Mouse (Mus musculus): Measurements from ENCODE around the gene Flot1.

The Flot1 gene

GRCm38 (mm10) chr17:35822964-35823937, at the start of gene Flot1:
Gene Flot1, plus strand, starts transcription at chr17:35823230.
- peak; percentile 84 to 85 for DNase-seq

- peak; percentile 95 to 97 for DNase-seq
These were observed 46.0 kb upstream of the Flot1 start for GRCm38 (mm10) chr17:35776811-35777609.

GRCm38 (mm10) chr17:35778965-35779364, 44.1 kb upstream of the Flot1 start:
- DNase-seq = no peak

GRCm38 (mm10) chr17:35779466-35780205, 43.4 kb upstream of the Flot1 start:
- peak; percentile 46 to 59 for DNase-seq

GRCm38 (mm10) chr17:35780362-35780761, 42.7 kb upstream of the Flot1 start:
- DNase-seq = no peak

- DNase-seq = peak in 1 of 2 experiments; percentile 43
These were observed 40.6 kb upstream of the Flot1 start for GRCm38 (mm10) chr17:35782398-35782797.

GRCm38 (mm10) chr17:35782924-35783323, 40.1 kb upstream of the Flot1 start:
- DNase-seq = no peak

GRCm38 (mm10) chr17:35783944-35784343, 39.1 kb upstream of the Flot1 start:
- DNase-seq = peak; percentile 42 to 58

- no peak for DNase-seq
These were observed 37.9 kb upstream of the Flot1 start for GRCm38 (mm10) chr17:35785140-35785539.

- DNase-seq = no peak
These were observed 35.5 kb upstream of the Flot1 start for GRCm38 (mm10) chr17:35787493-35787892.

GRCm38 (mm10) chr17:35788025-35788424, 35.0 kb upstream of the Flot1 start:
- DNase-seq = no peak

- DNase-seq = no peak
These were observed 32.1 kb upstream of the Flot1 start for GRCm38 (mm10) chr17:35790933-35791332.

GRCm38 (mm10) chr17:35792837-35793236, 30.2 kb upstream of the Flot1 start:
- DNase-seq = no peak

- DNase-seq = no peak
These were observed 27.9 kb upstream of the Flot1 start for GRCm38 (mm10) chr17:35795099-35795498.

GRCm38 (mm10) chr17:35795656-35796055, 27.4 kb upstream of the Flot1 start:
- DNase-seq = no peak

- DNase-seq = no peak
These were observed 26.2 kb upstream of the Flot1 start for GRCm38 (mm10) chr17:35796835-35797234.

- no peak for DNase-seq
These were observed 22.1 kb upstream of the Flot1 start for GRCm38 (mm10) chr17:35800905-35801304.

GRCm38 (mm10) chr17:35803020-35803419, 20.0 kb upstream of the Flot1 start:
- DNase-seq = no peak

GRCm38 (mm10) chr17:35803858-35804399, 19.1 kb upstream of the Flot1 start:
- no peak for DNase-seq

- no peak for DNase-seq
These were observed 15.0 kb upstream of the Flot1 start for GRCm38 (mm10) chr17:35808073-35808472.

- DNase-seq = no peak
These were observed 13.6 kb upstream of the Flot1 start for GRCm38 (mm10) chr17:35809395-35809794.

- no peak for DNase-seq
These were observed 12.0 kb upstream of the Flot1 start for GRCm38 (mm10) chr17:35810900-35811648.
